Mouse (Mus musculus) liver, adult 2 months (tissue): Measurements from ENCODE around the gene Slc25a42. TPM values are rescaled to one million over a fixed set of nuclear protein-coding genes. Genes with fewer than 3 reads are reported as not detected.
A peak's percentile ranks its signal among the peaks of the same experiment; 100 is the strongest.
"Not testable (repeated sequence)": the region's sequence is repeated elsewhere in the genome, so short reads cannot be mapped to it uniquely, and the experiment has no call there.

Experiments used
- DNase-seq: peaks from one replicate; pipeline ENCODE4 v3.0.0-alpha.2; 2011; ENCODE audit warnings: low read depth, low spot score; ENCODE audit errors: extremely low read depth
- H3K27ac ChIP-seq: fragments of 200-500 bp; replicated peaks from 2 replicates; pipeline ENCODE4 v1.5.1; 2012; ENCODE audit warnings: low read depth, mild to moderate bottlenecking, control low read depth, inconsistent platforms, low read length; ENCODE audit not compliant: insufficient read depth
- H3K27me3 ChIP-seq: fragments of 200-500 bp; 2 replicates; pipeline ENCODE4 v1.6.1; 2012; ENCODE audit warnings: mild to moderate bottlenecking, moderate library complexity, low read length, inconsistent platforms; ENCODE audit not compliant: control insufficient read depth, insufficient read depth
- H3K36me3 ChIP-seq: fragments of 200-500 bp; 2 replicates; pipeline ENCODE4 v1.6.1; 2012; ENCODE audit warnings: low read length, inconsistent platforms; ENCODE audit not compliant: control insufficient read depth, insufficient read depth
- H3K4me1 ChIP-seq: fragments of 200-500 bp; 2 replicates; pipeline ENCODE4 v1.6.1; 2011; ENCODE audit warnings: low read length; ENCODE audit not compliant: control insufficient read depth, insufficient read depth
- H3K4me3 ChIP-seq: fragments of 200-500 bp; 2 replicates; pipeline ENCODE4 v1.5.1; 2011; ENCODE audit warnings: low read depth, mild to moderate bottlenecking, control low read depth, low read length, moderate library complexity; ENCODE audit not compliant: insufficient read depth
- H3K79me2 ChIP-seq: fragments of 200-500 bp; 2 replicates; pipeline ENCODE4 v1.6.1; 2012; ENCODE audit warnings: inconsistent platforms, mild to moderate bottlenecking, low read length, moderate library complexity; ENCODE audit not compliant: control insufficient read depth, insufficient read depth
- H3K9ac ChIP-seq: fragments of 200-500 bp; 2 replicates; pipeline ENCODE4 v1.6.1; 2012; ENCODE audit warnings: low read depth, mild to moderate bottlenecking, control low read depth, inconsistent platforms, low read length
- CTCF ChIP-seq: fragments of 200-500 bp; IDR thresholded peaks from 2 replicates; pipeline ENCODE4 v1.5.1; 2011; ENCODE audit warnings: low read depth, low read length, control low read depth
- POLR2A ChIP-seq: fragments of 200-500 bp; IDR thresholded peaks from 2 replicates; pipeline ENCODE4 v1.6.1; 2011; ENCODE audit warnings: low read length, control low read depth; ENCODE audit not compliant: insufficient read depth; ENCODE audit errors: extremely low read depth
- WGBS: fragments of 180-500 bp; shearing (Covaris S2); methylation state at CpG from one replicate; pipeline ENCODE4 v1.1.7; 2018; 5-methylcytosine and 5-hydroxymethylcytosine counted together
- polyA plus RNA-seq: library from polyadenylated mRNA; depleted of rRNA; stranded (reverse); fragments of >200 nt; gene quantifications from 2 replicates; pipeline ENCODE4 v1.2.3, GENCODE M21; 2012
- total RNA-seq: library from RNA; depleted of rRNA; stranded (reverse); fragments of >200 nt; gene quantifications from 2 replicates; pipeline ENCODE4 v1.2.3, GENCODE M21; 2014

Slc25a42 gene
- total and polyA plus RNA-seq, 2 experiments = 31.4 to 117 TPM

- no peaks in the 10 kb centered on the region for H3K36me3 ChIP-seq
- no peaks in the 10 kb centered on the region for H3K27me3 ChIP-seq
- no peak overlapping the region for H3K4me3 ChIP-seq
- WGBS = 32% methylated on average over 5 of the region's 5 CpGs
- TF ChIP-seq CTCF (no peak), POLR2A (no peak)
- H3K79me2 ChIP-seq = no peaks in the 10 kb centered on the region
- peaks cover 36% of the 10 kb centered on the region for H3K4me1 ChIP-seq
- no peak overlapping the region for H3K9ac ChIP-seq
- peak overlapping the region; percentile 30 for H3K27ac ChIP-seq
- peak; percentile 80 for DNase-seq
These were observed 7.1 kb upstream of the Slc25a42 start for GRCm38 (mm10) chr8:70219107-70219684.

- no peaks in the 10 kb centered on the region for H3K27me3 ChIP-seq
- H3K79me2 ChIP-seq = no peaks in the 10 kb centered on the region
- H3K4me3 ChIP-seq = no peak overlapping the region
- H3K4me1 ChIP-seq = peaks cover 38% of the 10 kb centered on the region
- no peaks in the 10 kb centered on the region for H3K36me3 ChIP-seq
- no peak overlapping the region for H3K9ac ChIP-seq
- TF ChIP-seq CTCF (no peak), POLR2A (no peak)
- no peak for DNase-seq
- H3K27ac ChIP-seq = 0 out of 2 replicates have a peak overlapping the region, but pooled peaks have one; percentile 6
These were observed 5.3 kb upstream of the Slc25a42 start for GRCm38 (mm10) chr8:70217441-70217840.

- Histone ChIP-seq H3K27ac (no peak overlapping the region; the same call in 1 of the 2 replicates), H3K79me2 (peaks cover 5% of the 10 kb centered on the region; the same call in 1 of the 2 replicates), H3K4me3 (no peak overlapping the region), H3K36me3 (no peaks in the 10 kb centered on the region), H3K9ac (no peak overlapping the region), H3K27me3 (no peaks in the 10 kb centered on the region), H3K4me1 (peaks cover 38% of the 10 kb centered on the region)
- WGBS = 32% methylated on average over 1 of the region's 1 CpGs
- no peak for TF ChIP-seq CTCF
- no peak for TF ChIP-seq POLR2A
- DNase-seq = peak; percentile 84
These were observed 4.5 kb upstream of the Slc25a42 start for GRCm38 (mm10) chr8:70216566-70216965.

- not testable (repeated sequence) for H3K27me3 ChIP-seq, H3K27ac ChIP-seq, DNase-seq, H3K79me2 ChIP-seq, H3K36me3 ChIP-seq, H3K4me3 ChIP-seq, H3K9ac ChIP-seq
- 49% methylated on average over 3 of the region's 3 CpGs for WGBS
- peaks cover 35% of the 10 kb centered on the region for H3K4me1 ChIP-seq
These were observed 4.1 kb upstream of the Slc25a42 start for GRCm38 (mm10) chr8:70216161-70216560.

- WGBS = 84% methylated on average over 5 of the region's 5 CpGs
- DNase-seq = no peak
- H3K36me3 ChIP-seq = no peaks in the 10 kb centered on the region
- H3K27ac ChIP-seq = no peak overlapping the region
- no peaks in the 10 kb centered on the region for H3K27me3 ChIP-seq
- H3K79me2 ChIP-seq = peaks cover 16% of the 10 kb centered on the region; the same call in 1 of the 2 replicates
- no peak overlapping the region for H3K4me3 ChIP-seq
- peaks cover 26% of the 10 kb centered on the region for H3K4me1 ChIP-seq
- TF ChIP-seq CTCF (no peak), POLR2A (no peak)
- no peak overlapping the region for H3K9ac ChIP-seq
These were observed 3.0 kb upstream of the Slc25a42 start for GRCm38 (mm10) chr8:70215092-70215491.

GRCm38 (mm10) chr8:70214411-70214810, 2.3 kb upstream of the Slc25a42 start:
- Histone ChIP-seq H3K4me3 (no peak overlapping the region), H3K4me1 (peaks cover 22% of the 10 kb centered on the region), H3K36me3 (no peaks in the 10 kb centered on the region), H3K27me3 (no peaks in the 10 kb centered on the region), H3K9ac (no peak overlapping the region), H3K79me2 (peaks cover 17% of the 10 kb centered on the region; the same call in 1 of the 2 replicates), H3K27ac (no peak overlapping the region)
- 76% methylated on average over 3 of the region's 3 CpGs for whole genome bisulfite sequencing
- no peak for DNase-seq
- TF ChIP-seq POLR2A (no peak), CTCF (no peak)
